Mouse (Mus musculus): Measurements from ENCODE around the gene Rbks.

Gene Rbks

DNA sequence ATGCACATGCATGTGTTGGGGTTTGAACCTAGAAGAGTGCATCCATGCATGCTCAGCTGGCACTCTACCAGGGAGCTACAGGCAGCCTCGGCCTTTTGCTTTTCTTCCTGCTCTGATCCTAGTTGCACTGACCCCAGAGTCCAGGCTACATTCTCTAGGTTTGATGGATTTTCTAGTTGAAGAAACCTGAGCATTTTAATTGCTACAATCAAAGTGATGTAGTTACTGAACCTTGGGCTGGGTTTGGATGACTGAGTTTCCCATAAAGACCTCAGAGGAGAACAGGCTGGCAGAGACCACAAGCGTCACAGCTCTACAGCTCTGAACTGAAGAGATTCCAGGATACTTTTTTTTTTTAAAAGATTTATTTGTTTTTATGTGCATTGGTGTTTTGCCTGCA, 114.2 kb downstream of the Rbks start:
- DNase-seq (ENCODE audit: low spot score in 2 of 2), result no peak

DNA sequence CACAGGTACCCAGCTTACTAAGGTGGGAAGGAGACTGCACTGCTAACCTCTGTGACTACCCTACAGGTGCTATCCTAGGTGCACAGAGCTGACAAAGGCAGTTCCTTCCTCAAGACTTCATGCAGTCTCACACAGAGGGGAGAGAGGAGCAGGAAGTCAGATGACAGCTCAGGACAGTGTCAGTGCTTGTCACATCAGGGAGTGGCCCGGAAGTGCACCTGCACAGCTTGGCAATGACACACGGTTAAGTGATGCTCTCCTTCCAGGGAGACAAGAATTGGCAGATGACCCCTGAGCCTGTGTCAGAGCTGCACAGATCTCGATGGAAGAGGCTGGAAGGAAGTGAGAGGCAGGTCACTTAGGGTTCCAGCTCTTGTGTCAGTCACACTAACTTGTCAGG, 115.5 kb downstream of the Rbks start:
- no peak for DNase-seq (ENCODE audit: low spot score in 2 of 2)

- no peak for DNase-seq (ENCODE audit: low spot score in 2 of 2)
Measured at GRCm38 (mm10) chr5:31581263-31581662, 116.2 kb downstream of the Rbks start.

GRCm38 (mm10) chr5:31576539-31576975, 120.9 kb downstream of the Rbks start:
- DNase-seq (ENCODE audit: low spot score in 2 of 2), result no peak
